Mouse (Mus musculus) urinary bladder, postnatal 10 days (tissue): ENCODE measurements around the gene Gpr82.

Experiments used
- DNase-seq: peaks from one replicate; pipeline ENCODE4 v3.0.0; 2022; ENCODE audit warnings: low spot score

Gene Gpr82

GRCm38 (mm10) chrX:13691865-13692264, 30.7 kb downstream of the Gpr82 start:
- no peak for DNase-seq

GRCm38 (mm10) chrX:13700681-13701080, 39.5 kb downstream of the Gpr82 start:
- no peak for DNase-seq

GRCm38 (mm10) chrX:13705051-13705450, 43.9 kb downstream of the Gpr82 start:
- DNase-seq = no peak

- no peak for DNase-seq
Observed at GRCm38 (mm10) chrX:13710174-13710573, 49.0 kb downstream of the Gpr82 start.
